Mouse (Mus musculus) intestine, embryonic 15.5 days (tissue): ENCODE measurements around the gene Gm28053. TPM values are rescaled to one million over a fixed set of nuclear protein-coding genes. Genes with fewer than 3 reads are reported as not detected.

ENCODE experiments used
- ATAC-seq: fragments of 200-750 bp; cut with Nextera tagmentation; 2 replicates; pipeline ENCODE4 v1.8.0; 2017; ENCODE audit warnings: moderate TSS enrichment, moderate library complexity
- H3K27ac ChIP-seq: fragments of 300-500 bp; sonication (generic); 2 replicates; pipeline ENCODE4 v1.5.1; 2015; ENCODE audit warnings: mild to moderate bottlenecking, inconsistent platforms
- H3K27me3 ChIP-seq: fragments of 300-500 bp; sonication (generic); replicated peaks from 2 replicates; pipeline ENCODE4 v1.6.1; 2015; ENCODE audit warnings: inconsistent platforms
- H3K36me3 ChIP-seq: fragments of 300-500 bp; sonication (generic); 2 replicates; pipeline ENCODE4 v1.6.1; 2015; ENCODE audit warnings: inconsistent platforms
- H3K4me1 ChIP-seq: fragments of 300-500 bp; sonication (generic); replicated peaks from 2 replicates; pipeline ENCODE4 v1.6.1; 2015; ENCODE audit warnings: inconsistent platforms
- H3K4me2 ChIP-seq: fragments of 300-500 bp; sonication (generic); replicated peaks from 2 replicates; pipeline ENCODE4 v1.6.1; 2015; ENCODE audit warnings: mild to moderate bottlenecking, inconsistent platforms
- H3K4me3 ChIP-seq: fragments of 300-500 bp; sonication (generic); replicated peaks from 2 replicates; pipeline ENCODE4 v1.5.1; 2015; ENCODE audit warnings: inconsistent platforms
- H3K9ac ChIP-seq: fragments of 300-500 bp; sonication (generic); 2 replicates; pipeline ENCODE4 v1.6.1; 2015; ENCODE audit warnings: inconsistent platforms
- H3K9me3 ChIP-seq: fragments of 300-500 bp; sonication (generic); 2 replicates; pipeline ENCODE4 v1.6.1; 2016; ENCODE audit warnings: inconsistent platforms
- WGBS: fragments of 180-500 bp; shearing (Covaris S2); methylation state at CpG from one replicate; pipeline ENCODE4 v1.1.7; 2015; 5-methylcytosine and 5-hydroxymethylcytosine counted together
- polyA plus RNA-seq: library from polyadenylated mRNA; unstranded; fragments of >200 nt; fragmentation: Nextera tagmentation; extraction: Ambion mirVana; gene quantifications from 2 replicates; pipeline ENCODE4 v1.2.1, GENCODE M21; 2015

Gm28053 gene
- polyA plus RNA-seq, 1 experiment from 2014 or later: 5.7 TPM

- Histone ChIP-seq H3K27ac (peak within 1 kb of the TSS; percentile 64), H3K9me3 (no peaks in the 10 kb centered on the region), H3K27me3 (peaks cover 10% of the 10 kb centered on the region), H3K4me2 (peak within 1 kb of the TSS; percentile 24), H3K36me3 (no peaks in the 10 kb centered on the region), H3K4me1 (peaks cover 19% of the 10 kb centered on the region), H3K9ac (no peak within 1 kb of the TSS), H3K4me3 (0 out of 2 replicates have a peak within 1 kb of the TSS, but pooled peaks have one; percentile 6)
- ATAC-seq: no peak
- 43% methylated on average over 16 of the region's 16 CpGs for WGBS
Measured at GRCm38 (mm10) chr6:48745959-48746889, 27.8 kb downstream of the Gm28053 start, which contains the start of gene Gimap5. Gimap5 (plus strand) TSS chr6:48746197.

- Histone ChIP-seq H3K4me2 (peak overlapping the region; percentile 24), H3K4me3 (no peak overlapping the region), H3K27me3 (peaks cover 7% of the 10 kb centered on the region), H3K9me3 (no peaks in the 10 kb centered on the region), H3K4me1 (peaks cover 13% of the 10 kb centered on the region), H3K9ac (no peak overlapping the region), H3K36me3 (no peaks in the 10 kb centered on the region), H3K27ac (0 out of 2 replicates have a peak overlapping the region, but pooled peaks have one; percentile 32)
- ATAC-seq: no peak
- WGBS: 34% methylated on average over 7 of the region's 7 CpGs
Measured at GRCm38 (mm10) chr6:48747091-48747966, 28.9 kb downstream of the Gm28053 start.

- H3K4me2 ChIP-seq: no peak overlapping the region
- H3K4me1 ChIP-seq: peaks cover 8% of the 10 kb centered on the region
- no peaks in the 10 kb centered on the region for H3K9me3 ChIP-seq
- no peak overlapping the region for H3K27ac ChIP-seq
- 54% methylated on average over 7 of the region's 7 CpGs for WGBS
- H3K27me3 ChIP-seq: no peaks in the 10 kb centered on the region
- no peak overlapping the region for H3K9ac ChIP-seq
- no peak overlapping the region for H3K4me3 ChIP-seq
- no peak for ATAC-seq
- no peaks in the 10 kb centered on the region for H3K36me3 ChIP-seq
Measured at GRCm38 (mm10) chr6:48763567-48764270, 45.3 kb downstream of the Gm28053 start.

GRCm38 (mm10) chr6:48764496-48764895, 46.1 kb downstream of the Gm28053 start:
- H3K9me3 ChIP-seq: no peaks in the 10 kb centered on the region
- no peak overlapping the region for H3K4me3 ChIP-seq
- H3K36me3 ChIP-seq: no peaks in the 10 kb centered on the region
- no peak overlapping the region for H3K4me2 ChIP-seq
- no peaks in the 10 kb centered on the region for H3K27me3 ChIP-seq
- 92% methylated on average over 10 of the region's 10 CpGs for WGBS
- no peak overlapping the region for H3K27ac ChIP-seq
- no peak for ATAC-seq
- H3K9ac ChIP-seq: no peak overlapping the region
- H3K4me1 ChIP-seq: peaks cover 8% of the 10 kb centered on the region

- ATAC-seq: peak; percentile 89
- Histone ChIP-seq H3K4me1 (peaks cover 8% of the 10 kb centered on the region), H3K27ac (peak overlapping the region; percentile 51), H3K36me3 (no peaks in the 10 kb centered on the region), H3K27me3 (no peaks in the 10 kb centered on the region), H3K4me2 (0 out of 2 replicates have a peak overlapping the region, but pooled peaks have one; percentile 9), H3K4me3 (no peak overlapping the region), H3K9me3 (no peaks in the 10 kb centered on the region), H3K9ac (no peak overlapping the region)
- WGBS: 65% methylated on average over 9 of the region's 9 CpGs
Measured at GRCm38 (mm10) chr6:48768178-48768869, 49.9 kb downstream of the Gm28053 start.

GRCm38 (mm10) chr6:48768933-48769332, 50.5 kb downstream of the Gm28053 start:
- 0 out of 2 replicates have a peak, but pooled peaks have one; percentile 41 for ATAC-seq
- no peaks in the 10 kb centered on the region for H3K36me3 ChIP-seq
- H3K9ac ChIP-seq: no peak overlapping the region
- H3K9me3 ChIP-seq: no peaks in the 10 kb centered on the region
- peaks cover 5% of the 10 kb centered on the region for H3K4me1 ChIP-seq
- H3K27me3 ChIP-seq: no peaks in the 10 kb centered on the region
- H3K27ac ChIP-seq: 0 out of 2 replicates have a peak overlapping the region, but pooled peaks have one; percentile 51
- H3K4me3 ChIP-seq: no peak overlapping the region
- H3K4me2 ChIP-seq: no peak overlapping the region
- WGBS: 79% methylated on average over 3 of the region's 3 CpGs

GRCm38 (mm10) chr6:48770696-48771095, 52.3 kb downstream of the Gm28053 start, which contains the start of gene Gimap3:
Gimap3 (minus strand) TSS chr6:48770851.
- Histone ChIP-seq H3K9me3 (no peaks in the 10 kb centered on the region), H3K27me3 (no peaks in the 10 kb centered on the region), H3K4me2 (no peak within 1 kb of the TSS), H3K4me1 (peaks cover 5% of the 10 kb centered on the region), H3K9ac (no peak within 1 kb of the TSS), H3K27ac (no peak within 1 kb of the TSS), H3K4me3 (no peak within 1 kb of the TSS), H3K36me3 (no peaks in the 10 kb centered on the region)
- no peak for ATAC-seq
- WGBS: 83% methylated on average over 3 of the region's 3 CpGs

- Histone ChIP-seq H3K9ac (no peak overlapping the region), H3K9me3 (no peaks in the 10 kb centered on the region), H3K4me2 (no peak overlapping the region), H3K4me3 (no peak overlapping the region), H3K27me3 (no peaks in the 10 kb centered on the region), H3K36me3 (no peaks in the 10 kb centered on the region), H3K4me1 (peaks cover 5% of the 10 kb centered on the region), H3K27ac (no peak overlapping the region)
- WGBS: 8% methylated on average over 8 of the region's 8 CpGs
- peak; percentile 62; the same call in 1 of the 2 replicates for ATAC-seq
Measured at GRCm38 (mm10) chr6:48772030-48772429, 53.6 kb downstream of the Gm28053 start.

GRCm38 (mm10) chr6:48784406-48784805, 66.0 kb downstream of the Gm28053 start:
- Histone ChIP-seq H3K4me3 (no peak overlapping the region), H3K27me3 (no peaks in the 10 kb centered on the region), H3K4me2 (no peak overlapping the region), H3K27ac (no peak overlapping the region), H3K9ac (no peak overlapping the region), H3K4me1 (no peaks in the 10 kb centered on the region; the same call in 1 of the 2 replicates), H3K36me3 (no peaks in the 10 kb centered on the region), H3K9me3 (no peaks in the 10 kb centered on the region)
- ATAC-seq: no peak
- 82% methylated on average over 1 of the region's 1 CpGs for WGBS

- Histone ChIP-seq H3K4me2 (no peak overlapping the region), H3K27ac (0 out of 2 replicates have a peak overlapping the region, but pooled peaks have one; percentile 23), H3K4me3 (no peak overlapping the region), H3K36me3 (no peaks in the 10 kb centered on the region), H3K9ac (no peak overlapping the region), H3K9me3 (no peaks in the 10 kb centered on the region), H3K27me3 (no peaks in the 10 kb centered on the region), H3K4me1 (no peaks in the 10 kb centered on the region; the same call in 1 of the 2 replicates)
- 0 out of 2 replicates have a peak, but pooled peaks have one; percentile 28 for ATAC-seq
- 50% methylated on average over 1 of the region's 1 CpGs for WGBS
Measured at GRCm38 (mm10) chr6:48785189-48785588, 66.8 kb downstream of the Gm28053 start.

- H3K9ac ChIP-seq: no peak overlapping the region
- no peaks in the 10 kb centered on the region for H3K36me3 ChIP-seq
- H3K4me2 ChIP-seq: no peak overlapping the region
- H3K4me1 ChIP-seq: no peaks in the 10 kb centered on the region; the same call in 1 of the 2 replicates
- no peaks in the 10 kb centered on the region for H3K9me3 ChIP-seq
- no peaks in the 10 kb centered on the region for H3K27me3 ChIP-seq
- no peak overlapping the region for H3K4me3 ChIP-seq
- no peak for ATAC-seq
- no peak overlapping the region for H3K27ac ChIP-seq
- 67% methylated on average over 2 of the region's 2 CpGs for WGBS
Measured at GRCm38 (mm10) chr6:48785601-48786000, 67.2 kb downstream of the Gm28053 start.
